Mouse (Mus musculus): ENCODE results near the gene Tekt4.

Gene Tekt4

DNA sequence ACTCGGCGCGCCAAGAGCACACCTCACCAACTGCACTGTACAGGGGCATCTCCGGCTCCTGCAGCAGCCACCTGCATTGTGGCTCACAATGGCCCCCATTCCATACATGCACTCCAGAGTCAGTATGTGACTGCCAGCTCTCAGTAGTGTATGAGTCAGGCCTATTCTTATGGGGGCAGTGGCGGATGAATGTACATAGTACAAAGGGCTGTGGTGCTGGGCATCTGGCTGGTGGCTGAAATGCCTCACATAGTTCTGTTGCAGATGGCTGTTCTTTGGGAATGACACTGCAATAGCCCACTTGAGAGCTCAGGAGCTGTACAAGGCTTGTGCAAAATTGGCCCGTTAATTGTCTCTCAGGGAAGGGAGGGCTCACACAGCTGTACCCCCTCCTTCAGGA, 27.7 kb downstream of the Tekt4 start:
- no peak for TF ChIP-seq GATA4 (IDR thresholded peaks at IDR 0.05; ENCODE audit: insufficient replicate concordance, low read length)

DNA sequence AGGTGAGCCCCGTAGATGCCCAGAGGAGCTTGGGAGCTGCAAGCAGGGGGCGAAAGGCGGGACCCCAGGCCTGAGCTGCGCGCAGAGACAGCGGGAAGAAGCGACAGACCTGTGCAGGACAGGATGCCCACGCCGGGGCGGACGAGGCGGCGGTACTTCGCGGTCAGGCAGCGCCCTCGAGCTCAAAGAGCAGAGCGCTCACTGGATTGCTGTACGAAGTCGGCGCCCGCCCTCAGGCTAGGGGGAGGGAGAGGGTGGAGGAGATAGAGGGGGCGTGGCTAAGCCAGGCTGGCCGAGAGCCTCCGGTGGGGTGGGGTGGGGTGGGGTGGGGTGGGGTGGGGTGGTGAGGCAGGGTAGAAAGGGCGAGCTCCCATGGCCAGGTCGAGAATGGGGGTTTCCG, 42.6 kb downstream of the Tekt4 start, which contains the start of gene Sstr5:
Gene Sstr5, minus strand, starts transcription at position 276 of the 400 bp plus-strand sequence.
- TF ChIP-seq GATA4 (IDR thresholded peaks at IDR 0.05; ENCODE audit: insufficient replicate concordance, low read length), result no peak

DNA sequence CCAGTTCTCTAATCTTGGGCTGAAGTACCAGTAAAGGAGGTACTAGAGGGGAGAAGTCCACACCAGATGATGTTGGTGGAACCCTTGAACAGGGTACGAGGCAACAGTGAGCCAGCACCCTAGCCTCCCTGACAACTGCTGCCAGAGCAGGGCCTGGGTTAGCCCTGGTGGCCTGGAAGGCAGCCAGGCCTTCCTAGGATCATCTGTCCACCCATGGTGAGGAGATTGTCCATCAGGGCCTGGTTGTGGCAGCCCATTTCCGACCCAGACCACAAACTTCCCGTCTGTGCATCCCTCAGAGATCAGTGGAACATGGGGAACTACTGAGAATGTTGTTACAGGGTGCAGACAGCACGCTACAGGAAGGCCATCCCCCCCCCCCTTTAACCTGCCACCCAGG, 48.2 kb downstream of the Tekt4 start:
- TF ChIP-seq GATA4 (IDR thresholded peaks at IDR 0.05; ENCODE audit: insufficient replicate concordance, low read length), result no peak

DNA sequence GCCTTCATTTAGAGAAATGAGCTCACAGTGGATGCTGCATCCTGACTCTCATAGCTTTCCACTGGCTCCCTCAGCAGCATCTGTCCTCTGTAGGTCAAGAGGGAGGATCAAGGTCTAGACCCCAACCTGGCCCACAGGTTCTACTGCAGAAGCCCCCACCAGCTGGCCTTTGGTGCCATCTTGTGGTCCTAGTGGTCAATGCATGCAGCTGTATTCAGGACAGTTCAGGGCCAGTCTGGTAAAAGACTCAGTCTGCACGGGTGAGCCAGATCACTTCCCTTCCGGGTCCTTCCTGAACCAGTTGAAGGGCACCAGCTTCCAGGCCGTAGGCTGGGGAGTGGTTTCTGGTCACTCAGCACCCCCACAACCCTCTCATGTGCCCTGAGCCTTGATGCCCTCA, 53.4 kb downstream of the Tekt4 start:
- TF ChIP-seq GATA4 (IDR thresholded peaks at IDR 0.05; ENCODE audit: insufficient replicate concordance, low read length), result no peak

DNA sequence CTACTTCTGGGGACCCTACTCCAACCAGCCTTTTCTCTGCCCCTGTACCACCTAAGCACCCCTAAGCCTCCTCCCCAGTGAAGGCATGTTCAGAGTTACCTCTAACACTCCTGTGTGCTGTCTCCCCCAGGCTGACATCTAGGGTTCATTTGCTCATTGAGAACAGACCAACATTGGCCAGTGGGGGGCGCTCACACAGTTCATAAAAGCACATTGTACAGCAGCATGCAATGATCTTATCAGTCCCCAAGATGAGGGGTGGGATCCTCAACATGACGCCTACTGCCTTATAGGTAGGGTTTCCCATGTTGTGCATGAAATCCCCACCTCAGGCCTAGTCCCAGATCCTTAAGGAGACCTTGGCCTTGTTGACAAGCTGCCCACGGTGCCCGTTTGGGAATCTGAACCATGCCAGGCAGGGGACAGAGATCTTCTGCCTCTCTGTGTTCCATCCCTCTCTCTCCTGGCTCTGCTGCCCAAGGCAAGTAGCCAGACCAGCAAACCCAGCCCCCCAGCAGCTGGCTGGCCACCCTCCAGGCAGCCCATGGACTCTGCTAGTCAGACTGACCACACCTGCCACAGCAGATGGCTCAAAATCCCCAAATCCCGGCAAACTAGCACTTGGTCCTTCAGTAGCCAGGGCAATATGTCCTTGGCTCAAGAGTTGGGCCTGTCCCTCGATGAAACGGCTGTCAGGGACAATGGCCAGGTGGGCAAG, 54.6 kb downstream of the Tekt4 start:
- TF ChIP-seq GATA4 (IDR thresholded peaks at IDR 0.05; ENCODE audit: insufficient replicate concordance, low read length), result no peak

DNA sequence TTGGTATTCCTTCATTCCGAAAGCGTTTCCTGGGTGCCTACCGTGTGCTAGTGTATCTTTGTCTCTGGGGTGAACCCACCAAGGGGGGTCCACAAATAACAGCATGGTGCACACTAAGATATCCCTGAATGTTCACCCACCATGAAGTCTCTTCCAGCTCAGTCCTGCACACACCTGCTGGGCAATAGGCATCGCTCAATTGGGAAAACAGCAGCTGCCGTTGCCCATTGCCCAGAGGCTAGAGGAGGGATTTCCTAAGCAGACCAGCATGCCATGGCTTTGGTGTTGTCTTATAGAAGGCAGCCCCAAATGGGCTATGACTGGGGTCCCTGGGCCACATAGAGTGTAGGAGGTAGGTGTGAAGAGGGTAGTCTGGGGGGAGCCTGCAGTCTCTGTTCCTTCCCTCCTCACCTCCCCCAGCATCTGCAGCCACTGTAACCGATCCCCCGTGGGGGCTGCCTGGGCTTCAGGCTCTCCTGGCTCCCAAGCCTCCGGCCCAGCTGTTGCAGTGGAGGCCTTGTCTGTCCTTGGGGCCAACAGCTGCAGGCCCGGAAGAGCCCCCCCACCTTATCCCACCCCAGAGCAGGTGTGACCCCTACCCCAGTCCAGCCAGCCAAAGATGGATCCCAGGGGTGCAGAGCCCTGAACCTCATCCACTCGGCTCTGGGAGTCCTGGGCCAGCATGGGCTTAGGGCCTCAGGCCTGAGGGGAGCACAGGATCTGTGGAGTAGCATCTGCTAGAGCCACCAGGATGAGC, 55.8 kb downstream of the Tekt4 start:
- TF ChIP-seq GATA4 (IDR thresholded peaks at IDR 0.05; ENCODE audit: insufficient replicate concordance, low read length), result no peak

DNA sequence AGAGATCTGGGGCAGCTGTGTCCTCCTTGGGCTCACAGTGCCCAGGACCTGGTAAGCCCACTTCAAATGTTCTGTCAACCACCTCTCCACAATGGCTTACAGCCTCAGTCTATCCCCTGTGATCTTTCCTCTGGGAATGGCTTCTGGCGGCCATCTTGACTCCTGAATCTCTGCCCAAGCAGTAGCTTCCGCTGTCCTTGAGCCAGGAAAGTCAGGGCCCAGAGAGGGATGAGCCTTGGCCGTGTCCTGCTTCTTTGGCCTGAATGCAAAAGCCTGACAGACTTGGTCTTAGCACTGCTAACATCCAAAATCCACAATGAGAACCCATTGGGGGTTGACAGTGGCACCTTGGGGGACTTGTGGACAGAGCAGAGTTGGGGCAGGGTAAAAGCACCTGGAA, 57.5 kb downstream of the Tekt4 start:
- no peak for TF ChIP-seq GATA4 (IDR thresholded peaks at IDR 0.05; ENCODE audit: insufficient replicate concordance, low read length)

DNA sequence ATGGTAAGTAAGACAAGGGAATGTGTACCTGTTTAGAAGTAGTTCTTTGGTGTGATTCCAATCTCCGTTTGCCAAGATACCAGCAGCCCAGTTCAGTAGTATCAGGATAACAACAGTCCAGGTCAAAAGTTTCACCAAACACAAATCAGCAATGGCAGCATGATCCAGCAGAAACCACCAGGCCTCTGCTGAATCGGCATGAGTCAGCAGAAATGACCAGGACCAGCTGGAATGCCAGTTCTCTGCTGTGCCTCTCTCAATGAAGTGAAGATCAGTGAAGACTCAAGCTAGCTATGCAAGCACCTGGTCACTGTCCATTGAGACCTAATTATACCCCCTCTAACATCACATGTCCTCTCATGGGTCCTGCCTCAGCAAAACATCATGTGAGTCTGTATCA, 59.6 kb downstream of the Tekt4 start:
- no peak for TF ChIP-seq GATA4 (IDR thresholded peaks at IDR 0.05; ENCODE audit: insufficient replicate concordance, low read length)

DNA sequence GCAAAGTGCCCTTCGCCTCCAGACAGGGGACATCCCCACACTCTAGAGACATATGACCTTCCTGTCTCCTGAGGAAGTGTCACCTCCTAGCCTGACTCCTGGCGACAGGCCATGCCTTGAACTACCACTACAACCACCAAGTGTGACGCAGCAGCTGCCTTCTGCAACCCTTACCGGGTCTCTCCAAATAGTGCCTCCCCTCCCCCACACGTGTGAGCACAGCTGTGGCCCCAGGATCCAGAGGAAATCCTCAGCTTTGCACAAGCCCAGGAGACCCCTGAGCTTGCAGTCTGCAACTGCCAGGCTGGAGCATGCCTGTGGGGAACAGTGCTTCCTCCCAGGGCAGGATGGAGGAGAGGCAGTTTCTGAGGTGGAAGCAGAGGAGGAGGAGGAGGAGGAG, 61.9 kb downstream of the Tekt4 start:
- TF ChIP-seq GATA4 (IDR thresholded peaks at IDR 0.05; ENCODE audit: insufficient replicate concordance, low read length), result no peak

DNA sequence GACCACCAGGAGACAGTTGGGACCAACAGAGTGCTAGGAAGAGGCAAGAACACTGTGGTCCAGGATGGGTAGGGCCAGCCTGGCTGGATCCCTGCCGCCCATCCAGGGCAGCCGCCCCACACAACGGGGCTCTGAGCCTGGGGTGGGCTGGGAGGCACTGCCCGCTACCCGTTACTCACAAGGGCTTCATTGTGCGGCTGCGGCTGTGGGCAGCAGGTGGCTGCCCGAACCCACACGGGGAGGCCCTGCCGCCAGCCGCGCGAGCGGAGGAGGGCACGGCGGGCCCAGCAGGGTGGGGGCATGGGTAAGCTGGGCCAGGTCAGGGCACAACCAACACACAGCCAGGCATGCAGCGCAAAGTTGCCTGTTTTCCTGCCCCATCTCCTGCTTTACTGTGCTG, 63.7 kb downstream of the Tekt4 start:
- TF ChIP-seq GATA4 (IDR thresholded peaks at IDR 0.05; ENCODE audit: insufficient replicate concordance, low read length), result no peak

DNA sequence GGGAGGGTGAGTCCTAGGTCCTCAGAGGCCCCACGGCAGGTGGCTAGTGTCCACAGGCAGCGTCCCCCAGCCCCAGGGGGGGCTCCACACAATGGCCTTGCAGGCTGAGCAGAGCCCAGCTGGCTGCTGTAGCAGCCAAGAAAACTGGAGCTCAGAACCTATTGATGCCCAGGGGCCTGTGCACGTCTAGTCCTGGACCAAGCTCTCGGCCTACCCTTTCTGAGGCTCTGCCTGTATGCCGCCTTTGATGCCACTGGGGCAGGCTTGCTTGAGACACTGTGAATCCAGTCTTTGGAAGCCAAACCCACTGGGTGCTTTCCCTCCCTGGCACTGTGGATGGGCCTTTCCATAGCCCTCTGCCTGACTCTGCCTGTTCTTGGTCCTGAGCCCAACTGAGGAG, 65.1 kb downstream of the Tekt4 start:
- no peak for TF ChIP-seq GATA4 (IDR thresholded peaks at IDR 0.05; ENCODE audit: insufficient replicate concordance, low read length)

DNA sequence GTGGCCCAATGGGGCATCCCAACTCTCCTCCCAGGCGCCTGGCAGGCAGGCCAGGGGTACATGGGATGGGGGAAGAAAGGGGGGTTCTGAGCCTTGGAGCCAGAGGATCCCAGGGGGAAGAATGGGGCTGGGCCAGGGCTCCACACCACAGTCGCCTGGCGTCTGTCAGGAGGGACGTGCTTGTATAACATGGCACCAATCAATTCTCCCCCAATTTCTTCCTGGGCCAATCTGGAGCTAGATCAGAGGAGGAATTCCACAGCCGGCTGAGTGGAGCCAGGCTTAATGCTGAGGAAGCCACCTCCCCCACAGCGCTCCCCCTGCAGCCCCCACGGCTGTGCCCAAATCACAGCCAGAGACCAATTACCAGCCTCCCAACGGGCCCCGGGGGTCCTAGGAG, 66.1 kb downstream of the Tekt4 start:
- no peak for TF ChIP-seq GATA4 (IDR thresholded peaks at IDR 0.05; ENCODE audit: insufficient replicate concordance, low read length)

DNA sequence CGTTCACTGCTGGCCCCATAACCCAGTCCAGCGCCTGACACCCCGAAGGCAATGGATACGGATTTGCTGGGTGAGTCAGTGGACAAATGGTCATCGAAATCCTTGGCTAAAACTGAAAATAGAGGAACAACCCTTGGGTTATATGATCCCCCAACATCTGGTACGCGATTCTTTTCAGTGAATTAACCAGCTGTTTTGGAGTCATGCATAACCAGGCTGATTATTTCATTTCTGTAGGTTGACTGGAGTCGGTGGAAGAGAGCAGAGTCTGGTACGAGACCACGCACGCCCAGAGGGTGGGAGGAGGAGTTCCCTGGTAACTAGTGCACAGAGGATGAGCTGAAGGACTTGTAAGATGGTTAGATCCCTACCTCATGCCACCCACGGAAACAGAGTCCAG, 67.7 kb downstream of the Tekt4 start:
- TF ChIP-seq GATA4 (IDR thresholded peaks at IDR 0.05; ENCODE audit: insufficient replicate concordance, low read length), result no peak

Data from liver, adult (tissue).